Mouse (Mus musculus) bone marrow macrophage, adult 2 months (primary cell): ENCODE measurements at regions not wholly inside any gene's neighbourhood (a gene's known extent, or its start where the extent isn't known, plus 50 kb on each side); places are given as distances from the start of the nearest gene placed in this dataset.

Source experiments
- CTCF ChIP-seq: IDR thresholded peaks from 2 replicates; pipeline ENCODE4 v1.5.1; 2012; ENCODE audit warnings: low read depth, mild to moderate bottlenecking, low read length, moderate library complexity
- POLR2A ChIP-seq: IDR thresholded peaks from 2 replicates; pipeline ENCODE4 v1.6.1; 2012; ENCODE audit warnings: mild to moderate bottlenecking, low read depth, low read length, borderline replicate concordance

GRCm38 (mm10) chr10:37404407-37404806 is 265.7 kb upstream of the Marcks start:
- TF ChIP-seq CTCF: no peak
- TF ChIP-seq POLR2A: no peak
